Mouse (Mus musculus) bone marrow, adult 2 months (tissue): ENCODE measurements around the gene Gdpd5.

Experiments used
- CTCF ChIP-seq: fragments of 200-500 bp; IDR thresholded peaks from 2 replicates; pipeline ENCODE4 v1.5.1; 2011; ENCODE audit warnings: low read length, control low read depth; ENCODE audit not compliant: control insufficient read depth, insufficient read depth
- POLR2A ChIP-seq: fragments of 200-500 bp; IDR thresholded peaks from 2 replicates; pipeline ENCODE4 v1.6.1; 2011; ENCODE audit warnings: low read depth, mild to moderate bottlenecking, control low read depth, low read length, borderline replicate concordance; ENCODE audit not compliant: control insufficient read depth

DNA sequence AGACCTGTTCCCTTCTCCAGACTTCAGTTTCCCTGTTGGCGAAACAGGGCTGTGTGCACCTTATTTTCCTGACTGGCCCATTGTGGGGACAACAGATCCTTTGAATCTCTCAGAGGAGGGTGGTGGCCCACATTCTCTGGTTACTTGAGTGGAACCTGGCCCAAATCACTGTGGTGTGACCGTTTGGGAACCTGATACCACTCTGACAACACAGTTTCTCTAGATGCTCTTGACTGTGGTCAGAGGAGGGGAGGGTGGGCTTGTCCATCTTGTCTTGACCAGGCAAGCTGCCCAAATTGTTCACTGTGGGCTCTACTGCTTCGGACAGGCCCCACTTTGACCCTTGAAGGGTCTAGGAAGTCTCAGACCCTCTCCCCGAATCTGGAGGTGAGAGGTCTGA lies 72.8 kb downstream of the Gdpd5 start:
- TF ChIP-seq CTCF (no peak), POLR2A (no peak)
